Mouse (Mus musculus): Measurements from ENCODE around the gene Srd5a3. TPM values are rescaled to one million over a fixed set of nuclear protein-coding genes. Genes with fewer than 3 reads are reported as not detected.

Gene Srd5a3
- total RNA-seq, 1 experiment from 2014 or later, result 12.7 TPM

- ATAC-seq (replicated peaks; ENCODE audit: low read depth, poor library complexity, severe bottlenecking), result no peak
Measured at GRCm38 (mm10) chr5:76149436-76149835, 9.4 kb downstream of the Srd5a3 start.

- ATAC-seq (replicated peaks; ENCODE audit: low read depth, poor library complexity, severe bottlenecking), result no peak
Measured at GRCm38 (mm10) chr5:76152956-76153355, 12.9 kb downstream of the Srd5a3 start.

- ATAC-seq (replicated peaks; ENCODE audit: low read depth, poor library complexity, severe bottlenecking), result no peak
Measured at GRCm38 (mm10) chr5:76153430-76153829, 13.4 kb downstream of the Srd5a3 start.

- ATAC-seq (replicated peaks; ENCODE audit: low read depth, poor library complexity, severe bottlenecking), result no peak
Measured at GRCm38 (mm10) chr5:76154434-76155165, 14.5 kb downstream of the Srd5a3 start.

DNA sequence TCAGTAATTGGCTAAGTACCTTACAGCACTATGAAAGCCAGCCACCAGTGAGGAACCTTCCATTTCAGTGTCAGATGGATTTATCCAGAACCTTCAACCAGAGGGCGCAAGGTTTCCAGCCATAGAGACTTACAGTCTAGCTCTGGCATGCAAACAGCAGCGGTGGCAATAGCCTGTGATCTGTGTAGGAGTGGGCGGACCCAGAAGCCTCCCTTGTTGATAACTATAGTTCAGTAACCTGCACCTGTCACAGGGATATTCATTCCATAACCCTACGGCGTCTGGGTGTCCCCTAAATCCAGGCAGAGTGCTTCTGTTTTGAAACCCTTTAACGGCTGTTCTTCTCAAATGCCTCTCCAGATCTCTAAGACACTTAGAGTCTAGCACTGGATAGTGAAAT is 19.5 kb downstream of the Srd5a3 start:
- no peak for ATAC-seq (replicated peaks; ENCODE audit: low read depth, poor library complexity, severe bottlenecking)

DNA sequence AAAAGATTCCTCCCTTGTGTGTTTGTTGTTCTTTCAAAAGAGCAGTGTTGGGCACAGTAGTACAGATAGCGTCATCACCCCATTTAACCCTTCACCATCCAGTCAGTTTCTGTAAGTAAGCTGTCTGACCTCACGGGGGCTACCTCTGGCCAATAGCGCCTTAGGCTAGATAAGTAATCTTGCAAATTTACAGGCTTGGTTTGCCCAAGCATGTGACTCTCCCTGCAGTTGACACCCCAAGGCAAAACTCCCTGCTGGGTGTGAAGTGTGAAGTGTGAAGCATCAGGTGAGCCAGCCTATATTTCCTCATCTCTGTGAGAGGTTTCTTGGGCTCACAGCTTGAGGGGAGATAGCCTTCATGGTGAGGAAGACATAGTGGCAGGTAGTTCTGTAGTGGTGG is 20.0 kb downstream of the Srd5a3 start:
- ATAC-seq (replicated peaks; ENCODE audit: low read depth, poor library complexity, severe bottlenecking), result no peak

- ATAC-seq (replicated peaks; ENCODE audit: low read depth, poor library complexity, severe bottlenecking), result peak; percentile 92
Measured at GRCm38 (mm10) chr5:76161491-76161890, 21.4 kb downstream of the Srd5a3 start.

DNA sequence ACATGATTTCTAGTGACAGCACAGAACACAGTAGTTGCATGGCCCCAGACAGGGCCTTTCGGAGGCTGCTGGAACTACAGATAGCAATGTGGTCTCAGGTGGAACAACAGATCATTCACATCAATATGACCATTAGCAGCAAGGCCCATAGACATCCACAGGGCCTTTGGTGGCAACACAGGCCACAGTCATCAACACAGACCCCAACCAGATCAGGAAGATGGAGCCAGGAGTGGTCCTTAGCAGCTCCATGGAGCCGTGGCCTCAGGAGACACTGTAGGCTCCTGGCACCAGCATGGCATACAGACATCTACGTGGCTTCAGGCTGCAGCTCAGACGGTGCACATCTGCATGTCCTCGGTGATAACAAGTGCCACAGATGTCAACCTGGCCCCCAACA is 22.9 kb downstream of the Srd5a3 start:
- ATAC-seq (replicated peaks; ENCODE audit: low read depth, poor library complexity, severe bottlenecking), result no peak

- no peak for ATAC-seq (replicated peaks; ENCODE audit: low read depth, poor library complexity, severe bottlenecking)
Measured at GRCm38 (mm10) chr5:76163828-76164390, 23.8 kb downstream of the Srd5a3 start.

DNA sequence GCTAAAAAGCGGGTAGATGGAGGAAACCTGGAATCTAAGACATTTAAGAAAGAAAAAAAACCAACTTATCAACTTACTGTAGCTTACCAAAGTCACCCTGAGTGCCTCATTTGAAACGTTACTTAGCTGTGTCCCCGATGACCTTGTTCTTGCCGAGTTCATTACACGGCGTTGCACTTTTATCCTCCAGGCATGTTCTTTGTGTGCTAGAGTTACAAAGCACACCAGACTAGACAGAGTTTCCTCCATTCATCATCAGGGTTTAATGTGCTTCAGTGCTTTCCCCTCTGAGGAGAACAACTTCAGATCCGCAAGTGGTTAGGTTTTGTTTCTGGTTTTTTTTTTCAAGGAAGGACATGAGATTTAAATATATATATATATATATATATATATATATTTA is 24.8 kb downstream of the Srd5a3 start:
- no peak for ATAC-seq (replicated peaks; ENCODE audit: low read depth, poor library complexity, severe bottlenecking)

GRCm38 (mm10) chr5:76170522-76170921 is 30.5 kb downstream of the Srd5a3 start:
- ATAC-seq (replicated peaks; ENCODE audit: low read depth, poor library complexity, severe bottlenecking), result no peak

GRCm38 (mm10) chr5:76171039-76171438 is 31.0 kb downstream of the Srd5a3 start:
- ATAC-seq (replicated peaks; ENCODE audit: low read depth, poor library complexity, severe bottlenecking), result no peak

DNA sequence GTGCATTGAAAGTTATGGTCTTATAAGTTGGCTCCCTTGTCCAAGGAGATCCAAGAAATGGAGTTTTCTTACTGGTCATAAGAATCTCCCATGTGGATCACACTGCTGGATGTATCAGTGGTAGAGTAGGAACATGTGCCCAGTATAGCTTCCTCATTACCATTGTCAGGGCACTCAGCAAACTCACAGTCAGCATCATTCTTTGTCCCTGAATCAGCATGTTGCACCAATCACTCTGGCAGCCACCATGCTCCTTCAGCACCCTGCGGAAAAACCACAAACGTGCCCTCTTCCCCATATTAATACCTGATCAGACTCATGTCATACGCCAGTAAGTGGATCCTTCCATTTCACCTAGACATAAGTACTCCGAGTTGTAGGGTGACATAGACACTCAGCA is 35.0 kb downstream of the Srd5a3 start:
- ATAC-seq (replicated peaks; ENCODE audit: low read depth, poor library complexity, severe bottlenecking), result no peak

GRCm38 (mm10) chr5:76176411-76176810 is 36.3 kb downstream of the Srd5a3 start:
- ATAC-seq (replicated peaks; ENCODE audit: low read depth, poor library complexity, severe bottlenecking), result no peak

DNA sequence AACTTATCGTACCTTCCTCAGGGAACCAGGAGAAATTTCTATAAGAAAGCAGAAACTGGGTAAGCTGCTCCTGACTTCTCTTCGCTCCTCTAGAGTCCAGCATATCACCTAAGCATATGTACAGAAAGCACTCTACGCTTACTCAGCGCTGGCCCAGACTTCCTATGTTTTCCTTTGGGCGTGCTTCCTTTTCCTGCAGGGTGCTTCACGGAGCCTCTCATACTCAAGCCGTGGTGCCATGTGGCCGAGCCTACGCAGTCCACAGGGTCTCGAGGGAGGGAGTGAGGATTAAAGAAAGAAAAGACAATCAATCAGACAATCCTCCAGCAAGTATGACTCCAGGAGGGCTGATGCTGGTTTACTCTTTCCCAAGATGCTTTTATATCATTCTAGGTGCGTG is 36.8 kb downstream of the Srd5a3 start:
- no peak for ATAC-seq (replicated peaks; ENCODE audit: low read depth, poor library complexity, severe bottlenecking)

DNA sequence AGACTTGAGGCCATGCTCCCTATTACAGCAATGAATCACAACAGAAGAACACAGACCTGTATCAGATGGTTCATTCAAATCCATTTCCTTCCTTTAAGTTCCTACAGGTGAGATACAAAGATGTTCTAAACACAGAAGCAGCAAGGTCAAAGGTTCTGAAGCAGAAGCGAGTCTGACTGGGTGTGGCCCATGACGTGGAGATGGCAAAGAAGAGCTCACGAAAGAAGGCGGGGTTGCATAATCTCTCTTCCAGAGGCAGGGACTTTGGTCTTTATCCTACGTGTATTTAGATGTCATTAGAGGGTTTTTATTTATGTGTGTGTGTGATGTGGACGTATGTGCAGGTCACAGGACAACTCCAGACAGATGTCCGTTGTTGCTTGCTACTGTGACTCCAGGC is 37.6 kb downstream of the Srd5a3 start:
- ATAC-seq (replicated peaks; ENCODE audit: low read depth, poor library complexity, severe bottlenecking), result no peak

DNA sequence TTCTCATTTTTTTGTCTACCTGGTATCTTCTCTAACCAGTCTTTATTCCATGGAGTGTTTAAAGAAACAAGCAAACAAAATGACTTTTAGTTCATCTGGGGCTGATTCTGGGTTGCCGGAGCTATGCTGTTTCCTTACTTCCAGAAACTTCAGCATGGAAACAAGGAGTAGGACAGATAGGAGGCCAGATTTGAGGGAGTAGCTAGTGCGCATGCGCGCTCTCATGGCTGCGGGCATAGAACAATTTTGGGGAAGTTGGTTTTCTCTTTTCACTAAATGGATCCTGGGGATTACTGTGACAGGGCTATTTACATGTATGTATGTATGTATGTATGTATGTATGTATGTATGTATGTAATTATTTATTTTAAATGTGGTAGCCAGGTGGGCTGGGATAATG is 39.1 kb downstream of the Srd5a3 start:
- no peak for ATAC-seq (replicated peaks; ENCODE audit: low read depth, poor library complexity, severe bottlenecking)

DNA sequence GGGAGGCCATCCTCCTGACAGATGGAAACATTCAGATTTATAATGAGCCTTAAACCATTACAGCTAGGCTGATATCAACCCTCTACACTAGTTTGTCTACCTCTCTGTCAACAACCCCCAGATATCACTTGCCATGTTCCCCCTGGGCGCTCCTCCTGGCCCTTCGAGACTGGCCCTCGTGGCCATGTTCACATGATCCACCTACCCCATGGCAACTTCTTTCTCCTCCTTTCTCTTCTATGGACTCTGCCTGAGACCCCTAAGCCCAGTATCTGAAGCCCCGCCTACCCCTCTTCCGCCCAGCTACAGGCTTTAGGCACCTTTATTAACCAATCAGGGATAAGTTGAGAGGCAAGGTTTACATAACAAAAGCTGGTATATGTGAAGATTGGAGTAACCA is 39.7 kb downstream of the Srd5a3 start:
- no peak for ATAC-seq (replicated peaks; ENCODE audit: low read depth, poor library complexity, severe bottlenecking)

DNA sequence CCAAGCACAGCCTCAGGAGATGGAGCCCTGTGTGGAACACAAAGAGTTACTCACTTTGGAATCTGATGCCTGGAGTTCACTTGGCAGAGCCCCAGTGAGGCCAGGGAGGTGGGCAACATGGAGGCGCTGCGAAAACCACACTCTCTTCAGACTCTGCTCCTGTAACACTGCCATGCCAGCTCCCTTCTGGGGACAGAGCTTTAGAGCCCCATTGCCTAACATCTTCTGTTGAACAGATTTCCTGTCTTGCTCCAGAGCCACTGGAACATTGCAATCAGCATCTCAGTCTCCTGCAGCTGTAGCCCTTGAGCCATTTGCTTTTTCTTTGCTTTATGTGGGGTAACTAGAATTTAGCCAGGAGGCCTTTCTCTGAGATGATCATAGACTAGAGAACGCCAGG is 42.3 kb downstream of the Srd5a3 start:
- no peak for ATAC-seq (replicated peaks; ENCODE audit: low read depth, poor library complexity, severe bottlenecking)

DNA sequence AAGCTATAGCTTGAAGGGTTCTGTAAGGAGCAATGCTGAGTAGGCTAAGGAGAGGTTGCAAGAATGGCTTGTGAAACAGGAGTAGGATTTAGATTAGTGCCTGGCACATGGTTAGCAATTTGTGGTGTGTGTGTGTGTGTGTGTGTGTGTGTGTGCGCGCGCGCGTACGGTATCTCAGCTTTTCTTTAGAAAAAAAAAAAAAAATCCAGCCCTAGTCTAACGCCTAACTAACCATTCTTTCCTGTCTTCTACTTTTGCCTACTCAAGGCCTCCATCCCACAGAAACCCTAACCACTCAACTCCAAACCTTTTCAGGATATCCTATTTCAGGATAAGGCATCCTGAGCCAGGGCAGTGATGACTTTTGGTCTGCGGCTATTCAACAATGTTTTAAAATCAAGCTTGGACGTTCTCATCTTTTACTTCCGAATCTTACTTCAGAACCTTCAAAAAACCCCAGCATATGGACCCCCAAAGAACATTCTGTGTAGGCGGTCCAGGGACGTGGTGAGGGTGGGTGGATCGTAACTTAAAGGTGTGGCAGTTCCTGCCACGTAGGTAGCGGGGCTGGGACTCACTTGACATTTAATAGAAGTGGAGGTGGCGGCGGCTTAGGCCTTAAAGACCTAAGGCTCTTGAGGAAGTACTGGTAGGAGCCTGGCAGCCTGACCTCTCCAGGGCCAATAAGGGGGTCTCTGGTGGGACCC is 43.1 kb downstream of the Srd5a3 start:
- ATAC-seq (replicated peaks; ENCODE audit: low read depth, poor library complexity, severe bottlenecking), result no peak

- peak; percentile 95 for ATAC-seq (replicated peaks; ENCODE audit: low read depth, poor library complexity, severe bottlenecking)
Measured at GRCm38 (mm10) chr5:76183750-76184261, 43.7 kb downstream of the Srd5a3 start, which contains the start of gene Tmem165. Gene Tmem165, plus strand, starts transcription at chr5:76183880.
